ENCODE assay signal across 18 mouse cellular contexts in genomic region chr2:52419295-52419694, GRCm38 (mm10). TPM values are rescaled to one million over a fixed set of nuclear protein-coding genes. Genes with fewer than 3 reads are reported as not detected.
DNase-seq lines count a peak whose midpoint lies in the region; ATAC-seq and TF ChIP-seq lines count a peak whose summit lies in the region.
"Had no signal": no experiment of that assay in that cellular context is flagged by ENCODE, and none has a peak within 500 bp of the region (broad histone marks: within the 10 kb centered on the region; RNA-seq: fewer than 3 reads in every experiment).

No protein-coding gene starts in this region.

- H3K9me3 ChIP-seq in heart, embryonic 13.5 days: peaks cover 5% of the 10 kb centered on the region; the same call in 1 of the 2 replicates
- H3K9me3 ChIP-seq in liver, embryonic 14.5 days (ENCODE audit: control insufficient read depth, low read length): no peaks in the 10 kb centered on the region
- H3K9me3 ChIP-seq: forebrain, embryonic 15.5 days; G1E had no signal

- H3K9ac ChIP-seq in heart, embryonic 13.5 days: no peak overlapping the region
- H3K9ac ChIP-seq in liver, embryonic 14.5 days (replicated peaks): no peak overlapping the region
- H3K9ac ChIP-seq: embryonic facial prominence, embryonic 12.5 days; forebrain, embryonic 15.5 days; hindbrain, embryonic 13.5 days had no signal

- WGBS in heart, embryonic 13.5 days: 49% methylated on average over 6 of the region's 6 CpGs
- WGBS in liver, embryonic 14.5 days (ENCODE audit: insufficient replicate concordance): 41% methylated on average over 6 of the region's 6 CpGs

- intact Hi-C loops in heart, postnatal 25 days (cut with DNase I): no loop called here

- no peak for TF ChIP-seq CTCF in liver, embryonic 14.5 days (IDR thresholded peaks at IDR 0.05; ENCODE audit: low read depth)

- no peaks in the 10 kb centered on the region for H3K27me3 ChIP-seq in heart, embryonic 13.5 days (replicated peaks)
- no peaks in the 10 kb centered on the region for H3K27me3 ChIP-seq in liver, embryonic 14.5 days (ENCODE audit: control insufficient read depth, insufficient read depth, low read length)
- H3K27me3 ChIP-seq: embryonic facial prominence, embryonic 12.5 days; forebrain, embryonic 15.5 days; hindbrain, embryonic 13.5 days had no signal

- no peak for ATAC-seq in heart, embryonic 13.5 days (ENCODE audit: extremely low read depth, insufficient number of reproducible peaks, low FRiP score, low TSS enrichment)
- ATAC-seq in liver, embryonic 14.5 days (ENCODE audit: insufficient read depth): no peak
- ATAC-seq: CD4-positive, CD25-positive, alpha-beta regulatory T cell, adult 4 months; forebrain, embryonic 15.5 days; hindbrain, postnatal 0 days had no signal

- peaks cover 33% of the 10 kb centered on the region for H3K36me3 ChIP-seq in heart, embryonic 13.5 days
- peaks cover 12% of the 10 kb centered on the region for H3K36me3 ChIP-seq in liver, embryonic 14.5 days (replicated peaks; ENCODE audit: control insufficient read depth, insufficient read depth, low read depth)

- no peak overlapping the region for H3K4me3 ChIP-seq in heart, embryonic 13.5 days
- no peak overlapping the region for H3K4me3 ChIP-seq in liver, embryonic 14.5 days (ENCODE audit: insufficient read depth in 1 of 2, low read depth in 2 of 2, low read length in 2 of 2)
- H3K4me3 ChIP-seq: embryonic facial prominence, embryonic 12.5 days; forebrain, embryonic 15.5 days; hindbrain, embryonic 13.5 days had no signal

- TF ChIP-seq EP300 in liver, embryonic 14.5 days (IDR thresholded peaks at IDR 0.05; ENCODE audit: low read depth): no peak

- 0 out of 2 replicates have a peak overlapping the region, but pooled peaks have one; percentile 1 for H3K4me2 ChIP-seq in heart, embryonic 13.5 days
- 0 out of 2 replicates have a peak overlapping the region, but pooled peaks have one; percentile 4 for H3K4me2 ChIP-seq in liver, embryonic 14.5 days (ENCODE audit: low read depth)
- H3K4me2 ChIP-seq: embryonic facial prominence, embryonic 12.5 days; forebrain, embryonic 15.5 days; hindbrain, embryonic 13.5 days had no signal

- peak; percentile 29 for DNase-seq in cerebellum, adult 11-12 months
- DNase-seq in cerebellum, postnatal 4 days (ENCODE audit: low spot score in 2 of 2): no peak
- no peak for DNase-seq in heart, postnatal 25 days (ENCODE audit: low spot score)
- peak; percentile 56 for DNase-seq in brain, adult 2 months (ENCODE audit: low read depth, low spot score)
- DNase-seq in liver, embryonic 14.5 days (ENCODE audit: low read depth in 3 of 3, low spot score in 3 of 3): no peak
- DNase-seq in neural tube, embryonic 10.5 days (ENCODE audit: extremely low spot score, low spot score): no peak
- no peak for DNase-seq in frontal cortex, postnatal 36 days (ENCODE audit: low spot score in 2 of 2)
- DNase-seq: adrenal gland, postnatal 10 days; B cell, adult 2 months; cerebellum, postnatal 10 days; gastrocnemius, postnatal 10 days had no signal

- no peak overlapping the region for H3K27ac ChIP-seq in heart, embryonic 13.5 days (replicated peaks)
- H3K27ac ChIP-seq in liver, embryonic 14.5 days: no peak overlapping the region
- H3K27ac ChIP-seq: embryonic facial prominence, embryonic 12.5 days; forebrain, embryonic 15.5 days; hindbrain, embryonic 13.5 days; hindbrain, postnatal 0 days had no signal

- peaks cover 57% of the 10 kb centered on the region for H3K4me1 ChIP-seq in heart, embryonic 13.5 days
- H3K4me1 ChIP-seq in liver, embryonic 14.5 days (replicated peaks; ENCODE audit: control insufficient read depth in 2 of 2, insufficient read depth in 2 of 2, low read length in 1 of 2): peaks cover 23 to 26% of the 10 kb centered on the region in 2 experiments

RNA-seq across cellular contexts. Expression of gene Arl5a, which starts 5.4 kb away (rescaled TPM):
- polyA plus RNA-seq in heart, embryonic 13.5 days (2015; fragmentation: Nextera tagmentation; extraction: Ambion mirVana): 47.2 and 51.4 TPM in 2 replicates
- total RNA-seq in heart, postnatal 25 days (2021): 10 to 100 TPM; 35.3 to 38.2 TPM
- polyA plus RNA-seq in liver, embryonic 14.5 days (2012; rRNA removed): 12.9 and 18.2 TPM in 2 replicates
- polyA plus RNA-seq in liver, embryonic 14.5 days (2014; fragmentation: Nextera tagmentation; extraction: Ambion mirVana): 34.9 and 42.0 TPM in 2 replicates

RNA-seq across cellular contexts. Expression of gene Neb, which starts 41.0 kb away (rescaled TPM):
- 2.0 and 4.0 TPM in 2 replicates for polyA plus RNA-seq in heart, embryonic 13.5 days (2015; fragmentation: Nextera tagmentation; extraction: Ambion mirVana)
- total RNA-seq in heart, postnatal 25 days (2021): 1 to 10 TPM; 4.8 to 5.2 TPM
- 0.12 and 0.13 TPM in 2 replicates for polyA plus RNA-seq in liver, embryonic 14.5 days (2012; rRNA removed)
- polyA plus RNA-seq in liver, embryonic 14.5 days (2014; fragmentation: Nextera tagmentation; extraction: Ambion mirVana): 0.14 and 0.18 TPM in 2 replicates

Comparison
In these comparisons a context has a peak if more than half of its experiments do, and no peak if none do; other contexts are left out.
1. DNase-seq: peak in cerebellum, adult 11-12 months (single experiment) and brain, adult 2 months (single experiment); none in cerebellum, postnatal 4 days (0 of 2), heart, postnatal 25 days (single experiment), liver, embryonic 14.5 days (0 of 3), neural tube, embryonic 10.5 days (single experiment) and frontal cortex, postnatal 36 days (0 of 2).